1 mouse cellular context compared by ENCODE assay signal in the genomic region with DNA sequence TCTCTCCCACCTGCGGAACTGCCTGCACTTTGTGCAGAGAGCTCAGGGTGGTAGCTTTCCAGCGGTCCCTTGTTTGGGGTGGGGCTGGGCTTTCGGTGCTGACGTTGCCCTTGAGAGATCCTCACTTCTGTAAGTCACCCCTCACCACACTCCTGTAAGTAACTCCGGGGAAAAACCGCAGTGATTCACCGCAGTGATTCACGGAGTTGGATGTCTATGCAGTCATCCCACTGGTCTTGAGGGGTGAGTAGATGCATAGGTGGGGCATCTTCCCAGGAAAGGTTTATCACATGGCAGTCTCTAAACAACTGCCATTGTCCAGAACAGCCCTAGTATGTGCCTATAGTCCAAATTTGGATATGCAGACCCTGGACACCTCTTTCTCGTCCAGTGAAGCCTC.
TF ChIP-seq lines count a peak whose summit lies in the region.

No protein-coding gene starts in this region.

TF ChIP-seq in CH12.LX, 34 proteins besides CTCF, POLR2A, EP300 and RAD21:
- TF ChIP-seq NRF1 (IDR thresholded peaks at IDR 0.05; ENCODE audit: low read depth, low read length), result no peak
- no peak for TF ChIP-seq MAZ (IDR thresholded peaks at IDR 0.05; ENCODE audit: low read depth, low read length)
- TF ChIP-seq UBTF (IDR thresholded peaks at IDR 0.05; ENCODE audit: low read depth, low read length), result no peak
- no peak for TF ChIP-seq PAX5 (IDR thresholded peaks at IDR 0.05; ENCODE audit: low read length)
